Mouse (Mus musculus): Measurements from ENCODE around the gene Ncbp2. TPM values are rescaled to one million over a fixed set of nuclear protein-coding genes. Genes with fewer than 3 reads are reported as not detected.

Ncbp2 gene
- polyA plus RNA-seq, 1 experiment from 2014 or later, result 107 TPM

- H3K27me3 ChIP-seq (ENCODE audit: insufficient read depth, poor library complexity, severe bottlenecking), result peaks cover 12% of the 10 kb centered on the region
- DNase-seq (ENCODE audit: low spot score), result no peak
- H3K4me1 ChIP-seq, result peaks cover 12% of the 10 kb centered on the region; the same call in 1 of the 2 replicates
- no peak overlapping the region for H3K27ac ChIP-seq
- H3K9me3 ChIP-seq, result no peaks in the 10 kb centered on the region
- 79% methylated on average over 6 of the region's 6 CpGs for WGBS
- no peak overlapping the region for H3K4me3 ChIP-seq
- no peaks in the 10 kb centered on the region for H3K36me3 ChIP-seq
These were observed 22.2 kb upstream of the Ncbp2 start for GRCm38 (mm10) chr16:31926091-31926490.

GRCm38 (mm10) chr16:31926547-31927182, 21.6 kb upstream of the Ncbp2 start:
- no peaks in the 10 kb centered on the region for H3K36me3 ChIP-seq
- no peak for DNase-seq (ENCODE audit: low spot score)
- no peak overlapping the region for H3K27ac ChIP-seq
- peaks cover 12% of the 10 kb centered on the region; the same call in 1 of the 2 replicates for H3K4me1 ChIP-seq
- peaks cover 18% of the 10 kb centered on the region for H3K27me3 ChIP-seq (ENCODE audit: insufficient read depth, poor library complexity, severe bottlenecking)
- H3K4me3 ChIP-seq, result no peak overlapping the region
- 83% methylated on average over 13 of the region's 13 CpGs for WGBS
- no peaks in the 10 kb centered on the region for H3K9me3 ChIP-seq

- WGBS, result 85% methylated on average over 5 of the region's 5 CpGs
- no peak for DNase-seq (ENCODE audit: low spot score)
- no peak overlapping the region for H3K4me3 ChIP-seq
These were observed 20.9 kb upstream of the Ncbp2 start for GRCm38 (mm10) chr16:31927412-31927811.

GRCm38 (mm10) chr16:31931330-31931729, 17.0 kb upstream of the Ncbp2 start:
- no peak overlapping the region for H3K4me3 ChIP-seq
- no peaks in the 10 kb centered on the region for H3K36me3 ChIP-seq
- H3K27me3 ChIP-seq (ENCODE audit: insufficient read depth, poor library complexity, severe bottlenecking), result peaks cover 62% of the 10 kb centered on the region
- DNase-seq (ENCODE audit: low spot score), result no peak
- 56% methylated on average over 17 of the region's 17 CpGs for WGBS
- peaks cover 29% of the 10 kb centered on the region for H3K4me1 ChIP-seq
- H3K9me3 ChIP-seq, result no peaks in the 10 kb centered on the region
- no peak overlapping the region for H3K27ac ChIP-seq

More at GRCm38 (mm10) chr16:31927412-31927811, 20.9 kb upstream of the Ncbp2 start:
- no peaks in the 10 kb centered on the region for H3K36me3 ChIP-seq
- H3K9me3 ChIP-seq, result no peaks in the 10 kb centered on the region
- H3K27me3 ChIP-seq (ENCODE audit: insufficient read depth, poor library complexity, severe bottlenecking), result peaks cover 25% of the 10 kb centered on the region
- peaks cover 12% of the 10 kb centered on the region; the same call in 1 of the 2 replicates for H3K4me1 ChIP-seq
- no peak overlapping the region for H3K27ac ChIP-seq

GRCm38 (mm10) chr16:31932255-31932654, 16.1 kb upstream of the Ncbp2 start:
- Histone ChIP-seq H3K9me3 (no peaks in the 10 kb centered on the region), H3K4me3 (no peak overlapping the region), H3K27ac (no peak overlapping the region), H3K27me3 (ENCODE audit: insufficient read depth, poor library complexity, severe bottlenecking) (peaks cover 69% of the 10 kb centered on the region), H3K4me1 (peaks cover 29% of the 10 kb centered on the region), H3K36me3 (no peaks in the 10 kb centered on the region)
- WGBS, result 62% methylated on average over 5 of the region's 5 CpGs
- no peak for DNase-seq (ENCODE audit: low spot score)

GRCm38 (mm10) chr16:31932840-31933697, 15.2 kb upstream of the Ncbp2 start:
- DNase-seq (ENCODE audit: low spot score), result peak; percentile 92
- 1% methylated on average over 50 of the region's 50 CpGs for WGBS
- Histone ChIP-seq H3K4me3 (peak overlapping the region; percentile 68), H3K27me3 (ENCODE audit: insufficient read depth, poor library complexity, severe bottlenecking) (peaks cover 69% of the 10 kb centered on the region), H3K27ac (peak overlapping the region; percentile 79), H3K9me3 (no peaks in the 10 kb centered on the region), H3K4me1 (peaks cover 29% of the 10 kb centered on the region), H3K36me3 (no peaks in the 10 kb centered on the region)

GRCm38 (mm10) chr16:31933751-31934549, 14.4 kb upstream of the Ncbp2 start, which contains the start of gene Pigz:
Gene Pigz, plus strand, starts transcription at chr16:31933851.
- Histone ChIP-seq H3K4me3 (peak within 1 kb of the TSS; percentile 68), H3K27ac (peak within 1 kb of the TSS; percentile 79), H3K36me3 (no peaks in the 10 kb centered on the region), H3K4me1 (peaks cover 29% of the 10 kb centered on the region), H3K27me3 (ENCODE audit: insufficient read depth, poor library complexity, severe bottlenecking) (peaks cover 69% of the 10 kb centered on the region), H3K9me3 (no peaks in the 10 kb centered on the region)
- no peak for DNase-seq (ENCODE audit: low spot score)
- WGBS, result 8% methylated on average over 42 of the region's 42 CpGs

GRCm38 (mm10) chr16:31934550-31935010, 13.7 kb upstream of the Ncbp2 start:
- H3K27me3 ChIP-seq (ENCODE audit: insufficient read depth, poor library complexity, severe bottlenecking), result peaks cover 69% of the 10 kb centered on the region
- H3K9me3 ChIP-seq, result no peaks in the 10 kb centered on the region
- no peak overlapping the region for H3K27ac ChIP-seq
- peaks cover 29% of the 10 kb centered on the region for H3K4me1 ChIP-seq
- DNase-seq (ENCODE audit: low spot score), result no peak
- peak overlapping the region; percentile 54 for H3K4me3 ChIP-seq
- H3K36me3 ChIP-seq, result no peaks in the 10 kb centered on the region
- WGBS, result 22% methylated on average over 13 of the region's 13 CpGs

- Histone ChIP-seq H3K27ac (no peak overlapping the region), H3K4me3 (peak overlapping the region; percentile 54), H3K36me3 (no peaks in the 10 kb centered on the region), H3K4me1 (peaks cover 29% of the 10 kb centered on the region), H3K9me3 (no peaks in the 10 kb centered on the region), H3K27me3 (ENCODE audit: insufficient read depth, poor library complexity, severe bottlenecking) (peaks cover 64% of the 10 kb centered on the region)
- no peak for DNase-seq (ENCODE audit: low spot score)
- 4% methylated on average over 36 of the region's 36 CpGs for WGBS
These were observed 13.0 kb upstream of the Ncbp2 start for GRCm38 (mm10) chr16:31935091-31935979.

- Histone ChIP-seq H3K27me3 (ENCODE audit: insufficient read depth, poor library complexity, severe bottlenecking) (peaks cover 52% of the 10 kb centered on the region), H3K9me3 (no peaks in the 10 kb centered on the region)
- 78% methylated on average over 4 of the region's 4 CpGs for WGBS
These were observed 11.7 kb upstream of the Ncbp2 start for GRCm38 (mm10) chr16:31936568-31936967.

GRCm38 (mm10) chr16:31938856-31939255, 9.5 kb upstream of the Ncbp2 start:
- Histone ChIP-seq H3K4me3 (no peak overlapping the region), H3K27ac (no peak overlapping the region), H3K4me1 (peaks cover 18% of the 10 kb centered on the region), H3K9me3 (no peaks in the 10 kb centered on the region), H3K36me3 (no peaks in the 10 kb centered on the region), H3K27me3 (ENCODE audit: insufficient read depth, poor library complexity, severe bottlenecking) (peaks cover 32% of the 10 kb centered on the region)
- no peak for DNase-seq (ENCODE audit: low spot score)
- WGBS, result 71% methylated on average over 6 of the region's 6 CpGs

More at GRCm38 (mm10) chr16:31936568-31936967, 11.7 kb upstream of the Ncbp2 start:
- Histone ChIP-seq H3K4me1 (peaks cover 29% of the 10 kb centered on the region), H3K4me3 (no peak overlapping the region), H3K27ac (no peak overlapping the region), H3K36me3 (no peaks in the 10 kb centered on the region)
- DNase-seq (ENCODE audit: low spot score), result no peak

- Histone ChIP-seq H3K4me3 (no peak overlapping the region), H3K36me3 (peaks cover 14% of the 10 kb centered on the region), H3K27me3 (ENCODE audit: insufficient read depth, poor library complexity, severe bottlenecking) (peaks cover 14% of the 10 kb centered on the region), H3K4me1 (peaks cover 20% of the 10 kb centered on the region), H3K9me3 (no peaks in the 10 kb centered on the region), H3K27ac (no peak overlapping the region)
- DNase-seq (ENCODE audit: low spot score), result no peak
- 57% methylated on average over 2 of the region's 2 CpGs for WGBS
These were observed 7.7 kb upstream of the Ncbp2 start for GRCm38 (mm10) chr16:31940586-31940985.
